Mouse (Mus musculus) erythroblast, embryonic 14.5 days (primary cell): ENCODE data around the gene Ints13.

Experiments used
- GATA1 ChIP-seq: IDR thresholded peaks from 2 replicates; pipeline ENCODE4 v1.6.1; 2012; ENCODE audit warnings: low read length, inconsistent platforms, mixed read lengths
- TAL1 ChIP-seq: IDR thresholded peaks from 3 replicates; pipeline ENCODE4 v1.6.1; 2012; ENCODE audit warnings: low read length, inconsistent platforms, mixed read lengths

GRCm38 (mm10) chr6:146580381-146580926 lies 2.8 kb upstream of the Ints13 start:
- TF ChIP-seq GATA1 (no peak), TAL1 (no peak)
